Mouse (Mus musculus): ENCODE measurements around the gene Tcea3.

GRCm38 (mm10) chr4:136228640-136229039 lies 18.9 kb upstream of the Tcea3 start:
- TF ChIP-seq GATA1 (IDR thresholded peaks at IDR 0.05; ENCODE audit: borderline replicate concordance, low read length) = no peak
- TF ChIP-seq CTCF (IDR thresholded peaks at IDR 0.05; ENCODE audit: low read depth, low read length) = no peak
- TF ChIP-seq GATA2 (IDR thresholded peaks at IDR 0.05; ENCODE audit: borderline replicate concordance, low read depth, low read length) = no peak
